Mouse (Mus musculus) forebrain, embryonic 16.5 days (tissue): ENCODE data around the gene Reep1. TPM values are rescaled to one million over a fixed set of nuclear protein-coding genes. Genes with fewer than 3 reads are reported as not detected.

Experiments
- ATAC-seq: fragments of 200-750 bp; cut with Nextera tagmentation; 2 replicates; pipeline ENCODE4 v1.8.0; 2017; ENCODE audit warnings: mild to moderate bottlenecking, moderate library complexity
- H3K27ac ChIP-seq: fragments of 300-500 bp; sonication (generic); 2 replicates; pipeline ENCODE4 v1.5.1; 2014; ENCODE audit warnings: low read length, control low read depth
- H3K27me3 ChIP-seq: fragments of 300-500 bp; sonication (generic); replicated peaks from 2 replicates; pipeline ENCODE4 v1.6.1; 2014; ENCODE audit warnings: low read length; ENCODE audit not compliant: control insufficient read depth, insufficient read depth
- H3K36me3 ChIP-seq: fragments of 300-500 bp; sonication (generic); 2 replicates; pipeline ENCODE4 v1.6.1; 2014; ENCODE audit not compliant: control insufficient read depth, insufficient read depth
- H3K4me1 ChIP-seq: fragments of 300-500 bp; sonication (generic); replicated peaks from 2 replicates; pipeline ENCODE4 v1.6.1; 2014; ENCODE audit warnings: low read length; ENCODE audit not compliant: control insufficient read depth, insufficient read depth
- H3K4me2 ChIP-seq: fragments of 300-500 bp; sonication (generic); 2 replicates; pipeline ENCODE4 v1.6.1; 2014; ENCODE audit warnings: mild to moderate bottlenecking, low read length, control low read depth
- H3K4me3 ChIP-seq: fragments of 300-500 bp; sonication (generic); replicated peaks from 2 replicates; pipeline ENCODE4 v1.5.1; 2014; ENCODE audit warnings: mild to moderate bottlenecking, low read length, control low read depth
- H3K9ac ChIP-seq: fragments of 300-500 bp; sonication (generic); replicated peaks from 2 replicates; pipeline ENCODE4 v1.6.1; 2014; ENCODE audit warnings: low read depth, low read length, control low read depth
- H3K9me3 ChIP-seq: fragments of 300-500 bp; sonication (generic); 2 replicates; pipeline ENCODE4 v1.6.1; 2016; ENCODE audit warnings: low read length; ENCODE audit not compliant: control insufficient read depth
- WGBS: fragments of 180-500 bp; shearing (Covaris S2); extraction: QIAGEN DNeasy Blood & Tissue Kit; methylation state at CpG from one replicate; pipeline ENCODE4 v1.1.7; 2014; 5-methylcytosine and 5-hydroxymethylcytosine counted together
- polyA plus RNA-seq: library from polyadenylated mRNA; unstranded; fragments of >200 nt; fragmentation: Nextera tagmentation; extraction: Ambion mirVana; gene quantifications from 2 replicates; pipeline ENCODE4 v1.2.1, GENCODE M21; 2015

Gene Reep1
- polyA plus RNA-seq, 1 experiment from 2014 or later = 239 TPM

DNA sequence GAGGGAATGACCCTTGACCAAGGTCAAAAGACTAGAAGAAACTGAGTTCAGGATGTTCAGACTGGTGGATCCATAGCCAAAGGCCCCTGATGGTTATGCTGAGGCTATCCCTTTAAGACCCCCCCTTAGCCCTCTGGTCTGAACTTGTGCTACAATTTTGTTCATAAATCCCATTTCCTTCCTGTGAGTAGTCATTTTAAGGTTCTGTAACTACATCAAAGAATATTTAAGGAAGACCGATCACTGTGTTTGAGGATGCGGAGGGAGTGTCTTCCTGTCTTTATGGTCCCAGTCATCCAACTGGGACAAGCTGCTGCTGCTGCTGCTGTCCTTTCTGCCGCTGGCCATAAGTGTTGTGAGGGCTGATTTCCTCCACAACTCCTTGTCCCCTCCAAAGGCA lies 3.0 kb downstream of the Reep1 start:
- no peak overlapping the region for H3K9ac ChIP-seq
- H3K27ac ChIP-seq = no peak overlapping the region
- 96% methylated on average over 3 of the region's 3 CpGs for WGBS
- ATAC-seq = no peak
- no peaks in the 10 kb centered on the region for H3K36me3 ChIP-seq
- peaks cover 13% of the 10 kb centered on the region for H3K4me1 ChIP-seq
- H3K4me3 ChIP-seq = no peak overlapping the region
- H3K27me3 ChIP-seq = no peaks in the 10 kb centered on the region
- no peaks in the 10 kb centered on the region for H3K9me3 ChIP-seq
- H3K4me2 ChIP-seq = no peak overlapping the region

DNA sequence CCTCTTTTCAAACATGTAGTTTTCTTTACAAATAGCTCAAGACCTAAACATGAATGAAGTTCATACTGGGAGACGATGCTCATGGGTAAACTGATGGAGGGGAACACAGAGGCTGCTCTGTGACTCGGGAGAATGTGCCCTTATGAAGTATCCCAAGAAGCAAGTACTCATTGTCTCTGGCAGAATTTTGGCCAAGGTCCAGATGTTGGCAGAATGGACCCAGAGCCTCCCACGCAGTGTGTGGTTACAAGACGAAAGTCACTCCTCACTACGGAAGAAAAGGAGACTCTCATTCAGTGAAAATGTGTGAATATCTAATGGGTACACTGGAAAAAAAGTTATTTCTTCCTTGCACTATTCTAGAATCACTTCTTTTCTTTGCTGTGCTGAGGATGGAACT lies 3.8 kb downstream of the Reep1 start:
- no peak overlapping the region for H3K9ac ChIP-seq
- H3K4me2 ChIP-seq = no peak overlapping the region
- WGBS = 28% methylated on average over 5 of the region's 5 CpGs
- ATAC-seq = no peak
- no peaks in the 10 kb centered on the region for H3K27me3 ChIP-seq
- H3K9me3 ChIP-seq = no peaks in the 10 kb centered on the region
- H3K4me1 ChIP-seq = peaks cover 18% of the 10 kb centered on the region
- H3K27ac ChIP-seq = no peak overlapping the region
- H3K4me3 ChIP-seq = no peak overlapping the region
- no peaks in the 10 kb centered on the region for H3K36me3 ChIP-seq

DNA sequence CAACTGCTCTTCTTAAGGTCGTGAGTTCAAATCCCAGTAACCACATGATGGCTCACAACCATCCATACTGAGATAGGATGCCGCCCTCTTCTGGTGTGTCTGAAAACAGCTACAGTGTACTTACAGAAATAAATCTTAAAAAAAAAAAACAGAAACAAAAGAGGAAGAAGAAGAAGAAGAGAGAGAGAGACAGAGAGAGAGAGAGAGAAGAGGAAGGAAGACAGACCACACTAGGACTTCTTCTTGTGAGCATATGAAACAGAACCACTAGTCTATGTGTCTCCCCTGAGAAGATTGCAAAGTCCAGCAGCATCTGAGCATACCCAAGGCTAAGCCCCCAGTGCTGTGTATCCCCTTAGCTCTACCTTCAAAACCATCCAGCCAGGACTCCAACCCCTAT lies 6.2 kb downstream of the Reep1 start:
- no peak for ATAC-seq
- 90% methylated on average over 2 of the region's 2 CpGs for WGBS
- Histone ChIP-seq H3K9ac (no peak overlapping the region), H3K4me2 (no peak overlapping the region), H3K36me3 (no peaks in the 10 kb centered on the region), H3K9me3 (no peaks in the 10 kb centered on the region), H3K4me3 (no peak overlapping the region), H3K27me3 (no peaks in the 10 kb centered on the region), H3K4me1 (peaks cover 18% of the 10 kb centered on the region), H3K27ac (no peak overlapping the region)

DNA sequence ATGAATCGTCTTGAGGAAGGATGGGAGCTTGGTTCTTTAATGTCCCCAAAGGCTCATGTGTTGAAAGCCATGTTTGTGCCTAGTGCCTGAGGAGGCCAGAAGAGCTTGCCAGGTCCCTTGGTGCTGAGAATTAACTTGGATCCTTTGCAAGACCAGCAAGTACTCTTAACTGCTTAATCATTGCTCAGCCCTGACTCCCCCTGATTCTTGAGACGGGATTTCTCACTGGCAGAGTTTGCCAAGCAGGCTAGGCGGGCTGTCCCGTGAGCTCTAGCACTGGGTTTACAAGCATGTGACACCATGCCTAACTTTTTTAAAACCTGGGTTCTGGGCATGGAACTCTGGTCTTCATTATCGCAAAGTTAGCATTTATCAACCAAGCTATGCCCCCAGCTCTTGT lies 7.6 kb downstream of the Reep1 start:
- Histone ChIP-seq H3K9me3 (no peaks in the 10 kb centered on the region), H3K36me3 (no peaks in the 10 kb centered on the region), H3K9ac (no peak overlapping the region), H3K27ac (no peak overlapping the region), H3K4me2 (no peak overlapping the region), H3K4me1 (peaks cover 12% of the 10 kb centered on the region; the same call in 1 of the 2 replicates), H3K27me3 (no peaks in the 10 kb centered on the region), H3K4me3 (no peak overlapping the region)
- no peak for ATAC-seq
- 76% methylated on average over 5 of the region's 5 CpGs for WGBS

DNA sequence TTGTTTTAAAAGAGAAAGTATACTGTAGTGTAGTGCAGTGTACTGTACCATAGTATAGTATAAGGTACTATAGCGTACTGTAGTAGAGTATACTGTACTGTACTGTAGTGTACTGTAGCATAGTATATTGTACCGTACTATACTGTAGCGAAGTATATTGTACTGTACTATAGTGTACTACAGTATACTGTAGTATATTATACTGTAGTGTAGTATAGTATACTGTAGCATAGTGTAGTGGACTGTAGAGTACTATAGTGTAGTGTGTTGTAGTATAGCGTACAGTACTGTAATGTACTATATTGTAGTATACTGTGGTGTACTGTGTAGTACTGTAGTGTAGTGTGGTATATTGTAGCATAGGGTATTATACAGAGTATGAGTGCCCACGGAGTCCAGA lies 9.1 kb downstream of the Reep1 start:
- Histone ChIP-seq H3K4me1 (peaks cover 5% of the 10 kb centered on the region; the same call in 1 of the 2 replicates), H3K9ac (no peak overlapping the region), H3K4me3 (no peak overlapping the region), H3K4me2 (no peak overlapping the region), H3K9me3 (no peaks in the 10 kb centered on the region), H3K27ac (no peak overlapping the region), H3K36me3 (no peaks in the 10 kb centered on the region), H3K27me3 (no peaks in the 10 kb centered on the region)
- 97% methylated on average over 5 of the region's 5 CpGs for WGBS
- peak; percentile 58; the same call in 1 of the 2 replicates for ATAC-seq

DNA sequence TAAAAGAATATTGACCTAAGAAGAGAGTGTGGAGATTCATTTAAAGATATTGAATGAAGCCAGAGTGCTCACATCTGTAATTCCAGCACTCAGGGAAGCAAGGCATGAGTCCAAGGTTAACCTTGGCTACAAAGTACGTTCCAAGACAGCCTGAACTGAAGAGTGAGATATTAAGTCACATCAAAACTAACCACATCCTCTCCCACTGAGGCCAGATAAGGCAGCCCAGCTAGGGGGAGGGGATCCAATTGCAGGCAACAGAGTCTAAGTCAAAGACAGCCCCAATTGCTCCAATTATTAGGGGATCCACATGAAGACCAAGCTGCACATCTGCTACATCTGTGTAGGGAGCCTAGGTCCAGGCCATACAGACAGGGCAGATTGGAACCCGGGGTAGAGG lies 11.0 kb downstream of the Reep1 start:
- 91% methylated on average over 2 of the region's 2 CpGs for WGBS
- Histone ChIP-seq H3K27ac (no peak overlapping the region), H3K36me3 (no peaks in the 10 kb centered on the region), H3K4me2 (no peak overlapping the region), H3K9me3 (no peaks in the 10 kb centered on the region), H3K4me3 (no peak overlapping the region), H3K9ac (no peak overlapping the region), H3K4me1 (peaks cover 5% of the 10 kb centered on the region; the same call in 1 of the 2 replicates), H3K27me3 (no peaks in the 10 kb centered on the region)
- ATAC-seq = no peak

DNA sequence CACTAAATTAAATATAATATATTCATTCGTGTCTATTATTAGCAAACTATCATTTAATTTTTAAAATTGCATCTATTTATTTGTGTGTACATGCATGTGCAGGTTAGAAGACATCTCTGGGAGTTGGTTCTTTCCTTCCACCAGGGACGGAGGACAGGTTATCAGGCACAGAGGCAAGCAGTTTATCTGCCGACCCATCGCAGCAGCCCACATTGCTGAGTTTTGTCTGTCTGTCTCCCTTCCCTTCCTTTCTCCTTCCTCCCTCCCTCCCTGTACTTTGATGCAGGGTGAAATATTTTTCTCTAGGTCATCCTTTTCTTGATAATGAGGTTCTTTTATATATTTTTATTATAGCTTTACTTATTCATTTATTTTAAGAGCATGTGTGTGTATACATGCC lies 11.9 kb downstream of the Reep1 start:
- 94% methylated on average over 4 of the region's 4 CpGs for WGBS
- Histone ChIP-seq H3K36me3 (no peaks in the 10 kb centered on the region), H3K9ac (no peak overlapping the region), H3K27ac (no peak overlapping the region), H3K4me2 (no peak overlapping the region), H3K9me3 (no peaks in the 10 kb centered on the region), H3K4me1 (peaks cover 5% of the 10 kb centered on the region; the same call in 1 of the 2 replicates), H3K27me3 (no peaks in the 10 kb centered on the region), H3K4me3 (no peak overlapping the region)
- ATAC-seq = no peak

DNA sequence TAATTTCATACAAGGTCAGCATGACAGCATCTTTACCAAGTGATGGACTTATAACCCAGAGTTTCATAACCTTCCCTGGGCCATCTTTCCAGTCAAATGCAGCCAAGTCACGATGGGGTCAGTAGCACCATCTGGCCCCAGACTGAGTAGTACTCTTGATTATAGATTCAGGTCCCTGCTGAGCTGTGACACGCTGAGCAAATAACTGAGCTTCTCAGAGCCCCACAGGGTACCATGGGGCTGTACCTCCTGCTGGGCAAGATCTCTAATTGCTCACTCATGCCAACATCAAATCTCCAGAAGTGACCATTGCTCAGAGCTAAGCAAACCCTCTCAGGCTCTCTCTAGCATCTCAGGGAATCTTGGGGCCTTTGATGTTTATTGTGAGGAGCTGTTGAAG lies 15.6 kb downstream of the Reep1 start:
- Histone ChIP-seq H3K27ac (no peak overlapping the region), H3K4me3 (no peak overlapping the region), H3K4me1 (no peaks in the 10 kb centered on the region), H3K4me2 (no peak overlapping the region), H3K9ac (no peak overlapping the region), H3K36me3 (no peaks in the 10 kb centered on the region), H3K9me3 (no peaks in the 10 kb centered on the region), H3K27me3 (no peaks in the 10 kb centered on the region)
- ATAC-seq = no peak
- WGBS = 28% methylated on average over 2 of the region's 2 CpGs

DNA sequence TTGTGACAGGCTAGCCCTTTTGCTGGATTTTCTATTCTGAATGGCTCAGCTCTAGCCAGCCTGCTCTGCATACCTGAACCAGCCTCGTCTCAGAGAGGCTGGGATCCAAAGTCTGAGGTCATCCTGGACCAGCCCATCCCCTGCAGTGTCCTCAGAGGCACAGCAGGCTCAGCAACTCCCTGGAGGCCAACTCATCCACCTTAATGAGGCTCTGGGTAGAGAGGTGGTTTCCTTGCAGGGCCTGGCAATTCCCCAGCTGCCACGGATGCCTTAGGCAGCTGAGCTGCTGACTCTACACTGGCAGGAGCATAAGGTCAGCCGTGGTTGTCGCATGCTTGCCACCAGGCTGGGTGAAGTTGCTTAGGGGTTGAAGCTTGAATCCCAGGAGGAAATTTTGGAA lies 16.2 kb downstream of the Reep1 start:
- H3K4me3 ChIP-seq = no peak overlapping the region
- H3K36me3 ChIP-seq = no peaks in the 10 kb centered on the region
- 50% methylated on average over 4 of the region's 4 CpGs for WGBS
- H3K27me3 ChIP-seq = no peaks in the 10 kb centered on the region
- H3K27ac ChIP-seq = no peak overlapping the region
- H3K4me1 ChIP-seq = no peaks in the 10 kb centered on the region
- no peak overlapping the region for H3K4me2 ChIP-seq
- no peaks in the 10 kb centered on the region for H3K9me3 ChIP-seq
- H3K9ac ChIP-seq = no peak overlapping the region
- no peak; the same call in 1 of the 2 replicates for ATAC-seq

DNA sequence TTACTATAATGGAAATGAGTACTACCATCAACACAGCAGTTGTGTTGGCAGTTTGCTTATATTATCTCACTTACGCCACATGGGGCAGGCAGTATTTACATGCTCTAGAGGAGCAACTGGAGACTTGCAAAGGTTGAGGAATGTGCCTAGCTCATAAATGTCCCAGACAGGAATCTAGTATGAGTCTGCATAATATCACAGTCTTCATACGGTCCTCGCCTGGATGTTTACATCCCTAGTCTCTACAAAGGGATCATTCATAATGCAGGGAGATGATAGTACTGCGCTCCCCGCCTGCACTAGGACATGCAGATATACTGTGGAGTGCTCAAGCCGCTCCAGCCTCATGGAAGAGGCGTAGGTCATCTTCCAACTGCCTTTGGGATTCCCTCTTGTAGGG lies 19.3 kb downstream of the Reep1 start:
- no peak overlapping the region for H3K4me3 ChIP-seq
- no peaks in the 10 kb centered on the region for H3K27me3 ChIP-seq
- H3K9me3 ChIP-seq = no peaks in the 10 kb centered on the region
- no peaks in the 10 kb centered on the region for H3K36me3 ChIP-seq
- no peak overlapping the region for H3K4me2 ChIP-seq
- no peak overlapping the region for H3K9ac ChIP-seq
- WGBS = 96% methylated on average over 7 of the region's 7 CpGs
- H3K27ac ChIP-seq = no peak overlapping the region
- H3K4me1 ChIP-seq = no peaks in the 10 kb centered on the region
- no peak for ATAC-seq
